Mouse (Mus musculus) testis, adult 2 months (tissue): Measurements from ENCODE around the gene Slc43a2. TPM values are rescaled to one million over a fixed set of nuclear protein-coding genes. Genes with fewer than 3 reads are reported as not detected.
"Not testable (repeated sequence)": the region's sequence is repeated elsewhere in the genome, so short reads cannot be mapped to it uniquely, and the experiment has no call there.

Experiments
- H3K27ac ChIP-seq: fragments of 200-500 bp; 2 replicates; pipeline ENCODE4 v1.5.1; 2012; ENCODE audit warnings: low read depth, low read length; ENCODE audit not compliant: control insufficient read depth, insufficient read depth
- H3K27me3 ChIP-seq: fragments of 200-500 bp; 2 replicates; pipeline ENCODE4 v1.6.1; 2012; ENCODE audit warnings: mild to moderate bottlenecking, low read length, moderate library complexity; ENCODE audit not compliant: control insufficient read depth, insufficient read depth
- H3K36me3 ChIP-seq: fragments of 200-500 bp; 2 replicates; pipeline ENCODE4 v1.6.1; 2012; ENCODE audit warnings: mild to moderate bottlenecking, low read length; ENCODE audit not compliant: control insufficient read depth, insufficient read depth
- H3K4me1 ChIP-seq: fragments of 200-500 bp; 2 replicates; pipeline ENCODE4 v1.6.1; 2012; ENCODE audit warnings: low read length; ENCODE audit not compliant: control insufficient read depth, insufficient read depth
- H3K4me3 ChIP-seq: fragments of 200-500 bp; 2 replicates; pipeline ENCODE4 v1.5.1; 2012; ENCODE audit warnings: low read depth, mild to moderate bottlenecking, low read length, moderate library complexity, mixed read lengths; ENCODE audit not compliant: control insufficient read depth
- CTCF ChIP-seq: fragments of 200-500 bp; IDR thresholded peaks from 2 replicates; pipeline ENCODE4 v1.5.1; 2012; ENCODE audit warnings: low read depth, mild to moderate bottlenecking, inconsistent platforms, low read length, moderate library complexity; ENCODE audit not compliant: control insufficient read depth, insufficient read depth, insufficient replicate concordance
- POLR2A ChIP-seq: fragments of 200-500 bp; IDR thresholded peaks from 2 replicates; pipeline ENCODE4 v1.6.1; 2012; ENCODE audit warnings: low read depth, mild to moderate bottlenecking, inconsistent platforms, low read length, moderate library complexity; ENCODE audit not compliant: control insufficient read depth
- polyA plus RNA-seq: library from polyadenylated mRNA; depleted of rRNA; stranded (reverse); fragments of >200 nt; gene quantifications from 2 replicates; pipeline ENCODE4 v1.2.3, GENCODE M21; 2012

Slc43a2 gene
- polyA plus RNA-seq, 1 experiment = 27.1 TPM

GRCm38 (mm10) chr11:75552906-75553482 lies 21.5 kb downstream of the Slc43a2 start:
- TF ChIP-seq CTCF (no peak), POLR2A (no peak)
- peak overlapping the region; percentile 19; the same call in 1 of the 2 replicates for H3K27ac ChIP-seq

GRCm38 (mm10) chr11:75556006-75556405 lies 24.5 kb downstream of the Slc43a2 start:
- H3K36me3 ChIP-seq, H3K4me3 ChIP-seq, H3K27me3 ChIP-seq, H3K27ac ChIP-seq, H3K4me1 ChIP-seq: not testable (repeated sequence)

More at GRCm38 (mm10) chr11:75552906-75553482, 21.5 kb downstream of the Slc43a2 start:
- 0 out of 2 replicates have a peak, but pooled peaks cover 1% of the 10 kb centered on the region for H3K36me3 ChIP-seq
- no peak overlapping the region for H3K4me3 ChIP-seq
- peaks cover 6% of the 10 kb centered on the region; the same call in 1 of the 2 replicates for H3K4me1 ChIP-seq
- no peaks in the 10 kb centered on the region for H3K27me3 ChIP-seq

GRCm38 (mm10) chr11:75557142-75557541 lies 25.6 kb downstream of the Slc43a2 start:
- TF ChIP-seq POLR2A (no peak), CTCF (no peak)
- H3K36me3 ChIP-seq = 0 out of 2 replicates have a peak, but pooled peaks cover 1% of the 10 kb centered on the region
- no peaks in the 10 kb centered on the region; the same call in 1 of the 2 replicates for H3K4me1 ChIP-seq
- no peaks in the 10 kb centered on the region for H3K27me3 ChIP-seq
- H3K27ac ChIP-seq = peak overlapping the region; percentile 28; the same call in 1 of the 2 replicates
- H3K4me3 ChIP-seq = no peak overlapping the region

GRCm38 (mm10) chr11:75558101-75558500 lies 26.6 kb downstream of the Slc43a2 start:
- Histone ChIP-seq H3K4me3 (no peak overlapping the region), H3K27ac (no peak overlapping the region), H3K27me3 (no peaks in the 10 kb centered on the region), H3K4me1 (no peaks in the 10 kb centered on the region), H3K36me3 (0 out of 2 replicates have a peak, but pooled peaks cover 1% of the 10 kb centered on the region)
- no peak for TF ChIP-seq POLR2A
- peak; percentile 69; the same call in 1 of the 2 replicates for TF ChIP-seq CTCF

GRCm38 (mm10) chr11:75559870-75560504 lies 28.5 kb downstream of the Slc43a2 start:
- no peaks in the 10 kb centered on the region for H3K27me3 ChIP-seq
- no peaks in the 10 kb centered on the region; the same call in 1 of the 2 replicates for H3K4me1 ChIP-seq
- H3K4me3 ChIP-seq = no peak overlapping the region
- H3K36me3 ChIP-seq = 0 out of 2 replicates have a peak, but pooled peaks cover 1% of the 10 kb centered on the region
- no peak overlapping the region for H3K27ac ChIP-seq
- no peak for TF ChIP-seq POLR2A
- TF ChIP-seq CTCF = no peak

GRCm38 (mm10) chr11:75560530-75561409 lies 29.3 kb downstream of the Slc43a2 start:
- no peak overlapping the region for H3K27ac ChIP-seq
- no peak overlapping the region for H3K4me3 ChIP-seq
- no peaks in the 10 kb centered on the region for H3K27me3 ChIP-seq
- no peaks in the 10 kb centered on the region; the same call in 1 of the 2 replicates for H3K4me1 ChIP-seq
- TF ChIP-seq CTCF (no peak), POLR2A (no peak)
- 0 out of 2 replicates have a peak, but pooled peaks cover 1% of the 10 kb centered on the region for H3K36me3 ChIP-seq

GRCm38 (mm10) chr11:75561410-75561791 lies 29.9 kb downstream of the Slc43a2 start:
- Histone ChIP-seq H3K27ac (no peak overlapping the region), H3K4me1 (no peaks in the 10 kb centered on the region; the same call in 1 of the 2 replicates), H3K4me3 (no peak overlapping the region), H3K27me3 (no peaks in the 10 kb centered on the region), H3K36me3 (0 out of 2 replicates have a peak, but pooled peaks cover 3% of the 10 kb centered on the region)
- TF ChIP-seq CTCF (no peak), POLR2A (no peak)
